Mouse (Mus musculus): ENCODE results near the gene Paqr9.

DNA sequence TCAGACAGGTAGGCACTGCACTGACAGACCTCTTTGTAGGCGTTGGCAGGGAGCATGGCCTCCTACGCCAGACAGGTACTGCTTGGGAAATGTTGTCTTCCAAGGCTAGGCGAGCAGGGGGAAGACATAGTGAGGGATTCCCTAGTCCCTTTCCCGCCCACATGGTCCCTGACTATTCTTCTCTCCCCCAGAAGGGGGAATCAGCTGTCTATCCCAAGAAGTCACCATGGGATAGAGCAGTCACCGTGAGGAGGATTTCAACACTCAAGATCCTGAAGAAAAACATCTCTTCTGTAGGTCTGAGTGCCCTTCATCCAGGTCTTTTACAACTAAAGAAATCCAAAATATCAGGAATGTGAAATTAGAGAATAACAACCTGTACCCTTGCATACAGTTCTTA lies 47.7 kb downstream of the Paqr9 start:
- no peak for TF ChIP-seq POLR2A (IDR thresholded peaks at IDR 0.05; ENCODE audit: low read depth, low read length)
- no peak for TF ChIP-seq CTCF (IDR thresholded peaks at IDR 0.05; ENCODE audit: extremely low read depth, insufficient read depth, insufficient read length, insufficient replicate concordance)
